Mouse (Mus musculus): ENCODE data around the gene Homer3.

The Homer3 gene

DNA sequence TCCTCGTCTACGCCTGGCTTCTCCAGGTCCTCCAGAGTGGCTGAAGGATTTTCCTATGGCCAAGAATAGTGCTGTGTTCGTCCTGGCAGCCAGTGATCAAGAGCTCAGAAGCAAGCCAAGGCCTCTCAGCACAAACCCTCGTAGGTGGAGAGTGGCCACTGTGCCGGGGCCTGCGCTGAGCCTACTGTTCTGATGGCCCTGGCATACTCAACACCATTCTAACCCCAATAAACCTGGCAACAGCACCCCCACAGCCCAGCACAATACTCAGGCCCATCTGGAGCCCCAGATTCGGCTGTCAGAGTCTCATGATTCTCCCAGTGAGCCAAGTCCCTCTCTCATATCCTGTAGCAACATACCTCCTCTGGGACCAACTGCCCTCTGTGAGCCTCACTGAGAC, 58.0 kb downstream of the Homer3 start:
- peak; percentile 78 for DNase-seq

DNA sequence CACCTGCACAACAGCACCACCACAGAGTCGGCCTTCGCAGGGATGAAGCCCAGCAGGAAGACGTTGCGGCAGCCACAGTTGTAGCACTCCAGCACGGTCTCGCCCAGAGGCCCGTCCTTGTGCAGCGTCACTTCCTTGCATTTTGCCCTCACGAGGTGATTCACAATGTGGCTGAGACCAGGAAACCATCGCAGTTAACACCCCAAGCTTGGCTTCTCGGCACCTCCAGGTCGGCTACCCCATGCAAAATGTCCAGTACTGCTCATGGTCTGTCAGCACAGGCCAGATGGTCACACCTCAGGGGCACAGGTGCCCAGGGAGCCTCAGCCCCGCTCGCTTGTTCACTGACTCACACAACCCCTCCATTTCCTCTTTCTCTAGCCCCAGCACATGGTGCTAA, 59.4 kb downstream of the Homer3 start:
- DNase-seq, result peak; percentile 78

DNA sequence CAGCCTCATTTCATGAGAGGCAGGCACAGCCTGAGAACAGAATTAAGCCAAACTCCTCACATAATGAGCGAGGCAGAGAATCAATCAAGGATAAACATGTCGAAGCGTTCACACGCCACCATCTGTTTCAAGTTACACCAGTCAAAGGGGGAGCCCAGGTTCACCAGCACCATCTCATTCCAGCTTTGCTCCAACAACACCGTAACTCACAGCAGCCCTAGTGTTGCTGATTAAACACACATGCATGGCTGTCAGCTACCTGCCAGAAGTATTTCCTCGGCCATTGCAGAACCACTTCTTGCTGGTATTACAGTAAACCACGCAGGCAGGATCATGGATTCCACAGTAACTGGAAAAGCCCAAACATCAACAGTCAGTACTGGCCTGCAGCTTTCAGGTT, 60.4 kb downstream of the Homer3 start:
- DNase-seq, result no peak

DNA sequence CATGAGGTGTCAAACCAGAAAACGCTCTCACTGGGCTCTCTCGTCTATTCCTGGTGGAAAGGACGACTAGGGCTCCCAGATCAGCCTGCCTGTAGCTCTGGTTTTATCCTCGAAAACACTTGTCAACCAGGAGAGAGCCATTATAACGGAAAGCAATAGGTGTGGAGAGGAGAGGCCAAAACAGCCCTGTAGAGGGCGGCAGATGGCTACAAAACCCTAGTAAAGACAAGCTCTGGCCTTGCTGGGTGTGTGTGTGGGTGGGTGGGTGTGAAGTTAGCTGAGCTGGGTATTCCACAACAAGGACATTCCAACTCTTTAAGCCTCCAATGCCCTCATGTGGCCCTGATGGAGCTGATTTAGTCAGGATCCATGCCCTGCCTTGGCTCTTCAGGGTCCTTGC, 61.1 kb downstream of the Homer3 start:
- peak; percentile 67 for DNase-seq

All from cerebellum, adult 9-11 months (tissue).